Mouse (Mus musculus): ENCODE data around the gene Glipr1l2.

DNA sequence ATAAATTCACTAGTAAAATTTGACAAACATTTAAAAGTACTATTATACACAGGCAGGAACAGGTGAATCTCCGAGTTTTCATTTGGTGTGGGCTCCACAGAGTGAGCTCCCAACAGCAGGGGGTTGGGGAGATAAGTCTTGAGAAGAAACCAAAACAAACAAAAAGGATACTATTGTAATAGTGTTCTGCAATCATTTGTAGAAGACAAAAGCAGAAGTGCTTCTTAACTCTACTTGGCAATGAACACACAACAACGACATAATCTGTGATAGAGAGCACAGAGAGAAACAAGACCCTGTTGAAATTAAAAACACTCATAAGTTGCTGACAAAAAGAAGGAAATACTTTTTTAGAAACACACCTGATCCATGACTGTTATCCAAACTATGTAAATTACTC is 3.1 kb upstream of the Glipr1l2 start:
- TF ChIP-seq CTCF (IDR thresholded peaks at IDR 0.05; ENCODE audit: insufficient read depth, low read depth, low read length): no peak
- TF ChIP-seq POLR2A (IDR thresholded peaks at IDR 0.05; ENCODE audit: insufficient read depth, low read depth, low read length): no peak

All from olfactory bulb, adult 2 months (tissue).